9 mouse cellular contexts compared by ENCODE assay signal in the genomic region with DNA sequence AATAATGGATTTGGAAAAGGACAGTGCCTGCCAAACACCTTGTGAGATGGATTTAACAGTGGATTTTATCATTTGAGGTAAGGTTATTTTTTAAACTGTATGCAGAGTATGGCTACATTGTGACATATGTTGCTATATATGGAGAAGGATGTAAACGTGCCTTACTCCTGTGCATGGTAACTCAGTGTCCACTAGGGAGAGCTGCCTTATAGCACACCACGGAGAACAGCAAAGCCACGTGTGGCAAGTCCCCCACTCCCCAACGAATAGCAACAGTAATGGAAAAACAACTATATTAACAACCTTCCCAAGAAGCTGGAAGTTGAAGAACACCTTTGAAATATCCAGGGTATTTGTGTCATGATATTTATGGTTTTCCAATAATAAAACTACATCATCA.
DNase-seq lines count a peak whose midpoint lies in the region; ATAC-seq and TF ChIP-seq lines count a peak whose summit lies in the region.
"Had no signal": no experiment of that assay in that cellular context is flagged by ENCODE, and none has a peak within 500 bp of the region (broad histone marks: within the 10 kb centered on the region; RNA-seq: fewer than 3 reads in every experiment).

No protein-coding gene starts in this region.

- no peaks in the 10 kb centered on the region for H3K27me3 ChIP-seq in ES-Bruce4 (ENCODE audit: control insufficient read depth, insufficient read depth, low read length, poor library complexity, severe bottlenecking)

- peak; percentile 2 to 8 for DNase-seq in cerebellum, postnatal 14 days
- no peak for DNase-seq in cerebellum, adult 18-20 months
- peak; percentile 65 for DNase-seq in forelimb bud, embryonic 11.5 days (ENCODE audit: low read depth, low spot score)
- no peak for DNase-seq in adrenal gland, postnatal 25 days
- DNase-seq in ovary, postnatal 14 days (ENCODE audit: low spot score) = no peak
- no peak for DNase-seq in ovary, adult 18-20 months (ENCODE audit: low spot score)

- H3K4me3 ChIP-seq in ES-Bruce4 (ENCODE audit: low read depth, low read length) = no peak overlapping the region

- no peak overlapping the region for H3K9ac ChIP-seq in ES-Bruce4 (ENCODE audit: low read depth, poor library complexity, severe bottlenecking)

- TF ChIP-seq EP300 in ES-Bruce4 (IDR thresholded peaks at IDR 0.05; ENCODE audit: insufficient read depth, low read depth, low read length) = no peak

- no peaks in the 10 kb centered on the region for H3K36me3 ChIP-seq in ES-Bruce4 (ENCODE audit: control insufficient read depth, insufficient read depth, low read length, poor library complexity, severe bottlenecking)

- H3K9me3 ChIP-seq in ES-Bruce4 (replicated peaks; ENCODE audit: control insufficient read depth, insufficient read depth, low read length, poor library complexity, severe bottlenecking) = no peaks in the 10 kb centered on the region

- no peak for TF ChIP-seq POLR2A in ES-Bruce4 (IDR thresholded peaks at IDR 0.05; ENCODE audit: insufficient read depth, low read length)

- H3K27ac ChIP-seq in ES-Bruce4 (ENCODE audit: insufficient read depth, low read length) = no peak overlapping the region
- H3K27ac ChIP-seq: macrophage had no signal

- peak; percentile 97 for ATAC-seq in megakaryocyte progenitor cell, adult 5-6 weeks (replicated peaks; ENCODE audit: poor library complexity)

- H3K4me1 ChIP-seq in ES-Bruce4 (ENCODE audit: control insufficient read depth, insufficient read depth, low read length) = no peaks in the 10 kb centered on the region

- peak; percentile 13 for TF ChIP-seq CTCF in ES-Bruce4 (IDR thresholded peaks at IDR 0.05; ENCODE audit: low read depth, low read length)

Comparison
In these comparisons a context has a peak if more than half of its experiments do, and no peak if none do; other contexts are left out.
1. DNase-seq: peak in cerebellum, postnatal 14 days (2 of 2) and forelimb bud, embryonic 11.5 days (single experiment); none in cerebellum, adult 18-20 months (0 of 2), adrenal gland, postnatal 25 days (single experiment), ovary, postnatal 14 days (single experiment) and ovary, adult 18-20 months (single experiment).